17 mouse cellular contexts compared by ENCODE assay signal in the genomic region with DNA sequence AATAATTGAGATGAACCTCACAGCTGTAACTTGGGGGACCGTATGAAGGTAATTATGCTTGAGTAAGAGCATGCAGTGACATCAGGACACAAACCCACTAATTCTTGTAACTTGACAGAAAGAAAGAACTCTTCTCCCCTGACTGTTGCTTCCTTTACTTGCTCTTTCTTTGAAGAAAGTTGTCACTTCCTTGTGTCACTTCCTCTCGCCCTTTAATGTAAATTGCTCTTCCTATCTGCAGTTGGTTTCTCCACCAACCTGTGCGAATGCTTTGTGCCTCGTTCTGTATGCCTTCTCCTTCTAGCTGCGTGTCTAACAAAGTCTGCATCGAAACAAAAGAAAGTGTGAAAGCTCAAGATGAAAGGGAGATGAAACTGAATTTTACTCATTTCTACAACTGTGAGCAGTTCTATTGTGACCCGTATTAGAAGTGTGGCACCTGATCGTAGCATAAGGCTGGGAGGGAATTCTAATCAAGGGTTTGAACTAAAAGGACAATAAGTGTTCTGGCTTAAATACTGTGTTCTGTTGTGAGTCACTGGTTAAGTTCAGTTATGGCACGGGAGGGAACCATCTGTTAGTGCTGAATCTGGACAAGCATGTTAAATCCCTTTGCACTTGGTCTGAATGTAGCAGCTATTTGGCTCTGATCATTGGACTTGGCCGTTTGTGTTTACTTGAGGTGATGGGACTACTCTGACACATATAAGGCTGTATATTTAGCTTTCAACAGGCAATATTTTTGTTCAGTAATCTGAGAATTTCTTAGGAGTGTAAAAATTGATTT.
DNase-seq lines count a peak whose midpoint lies in the region; ATAC-seq and TF ChIP-seq lines count a peak whose summit lies in the region.
"Had no signal": no experiment of that assay in that cellular context is flagged by ENCODE, and none has a peak within 500 bp of the region (broad histone marks: within the 10 kb centered on the region; RNA-seq: fewer than 3 reads in every experiment).

No protein-coding gene starts in this region.

- TF ChIP-seq CTCF in brain, embryonic 14.5 days (IDR thresholded peaks at IDR 0.05; ENCODE audit: borderline replicate concordance, extremely low read depth, insufficient read depth, insufficient read length) = no peak

- H3K36me3 ChIP-seq in splenic B cell, adult 2 months (ENCODE audit: control insufficient read depth, insufficient read depth, low read length, poor library complexity, severe bottlenecking) = no peaks in the 10 kb centered on the region
- H3K36me3 ChIP-seq: embryonic facial prominence, embryonic 15.5 days; heart, embryonic 13.5 days; neural tube, embryonic 15.5 days had no signal

- no peak for TF ChIP-seq POLR2A in brain, embryonic 14.5 days (IDR thresholded peaks at IDR 0.05; ENCODE audit: borderline replicate concordance, extremely low read depth, insufficient read depth, insufficient read length, poor library complexity, severe bottlenecking)

- no peak for ATAC-seq in monocyte, adult 5-6 weeks (replicated peaks; ENCODE audit: insufficient number of reproducible peaks, low FRiP score, low TSS enrichment, poor library complexity, severe bottlenecking)
- ATAC-seq: forebrain, embryonic 14.5 days; liver, postnatal 0 days; midbrain, embryonic 16.5 days had no signal

- intact Hi-C loops in heart, postnatal 10 days (cut with DNase I) = no loop called here

- H3K27me3 ChIP-seq in splenic B cell, adult 2 months (ENCODE audit: control insufficient read depth, insufficient read depth, low read length, poor library complexity, severe bottlenecking) = no peaks in the 10 kb centered on the region
- H3K27me3 ChIP-seq: embryonic facial prominence, embryonic 15.5 days; heart, embryonic 13.5 days; neural tube, embryonic 15.5 days had no signal

- peak; percentile 15 to 34 for DNase-seq in spleen, postnatal 36 days (ENCODE audit: low spot score in 2 of 2)
- DNase-seq in spleen, adult 18-20 months = no peak
- peak; percentile 49 for DNase-seq in brain, embryonic 14.5 days (ENCODE audit: low read depth)
- peak; percentile 54 for DNase-seq in splenic B cell, adult 2 months (ENCODE audit: low read depth, low spot score)
- DNase-seq in adrenal gland, adult 8-10 months = no peak
- no peak for DNase-seq in heart, postnatal 10 days
- DNase-seq: adrenal gland, postnatal 36 days; cerebellum, adult 18-20 months; gastrocnemius, postnatal 10 days; kidney, adult 8-10 months; liver, postnatal 0 days had no signal

Comparison
In these comparisons a context has a peak if more than half of its experiments do, and no peak if none do; other contexts are left out.
1. DNase-seq: peak in spleen, postnatal 36 days (2 of 2), brain, embryonic 14.5 days (single experiment) and splenic B cell, adult 2 months (single experiment); none in spleen, adult 18-20 months (0 of 2), adrenal gland, adult 8-10 months (single experiment) and heart, postnatal 10 days (0 of 2).